Mouse (Mus musculus): ENCODE data around the gene Adamts9. TPM values are rescaled to one million over a fixed set of nuclear protein-coding genes. Genes with fewer than 3 reads are reported as not detected.

The Adamts9 gene
- 9.3 TPM in 2 replicates for polyA plus RNA-seq (2016; fragmentation: Nextera tagmentation; extraction: Ambion mirVana)

GRCm38 (mm10) chr6:92943057-92943781, at the start of gene Adamts9:
Adamts9 (minus strand) TSS chr6:92943492.
- peak within 1 kb of the TSS; percentile 68 for H3K9ac ChIP-seq
- H3K9me3 ChIP-seq = peaks cover 7% of the 10 kb centered on the region; the same call in 1 of the 2 replicates
- H3K27ac ChIP-seq = peak within 1 kb of the TSS; percentile 80
- H3K4me2 ChIP-seq (replicated peaks) = peak within 1 kb of the TSS; percentile 89
- peaks cover 17% of the 10 kb centered on the region; the same call in 1 of the 2 replicates for H3K27me3 ChIP-seq
- H3K4me1 ChIP-seq = peaks cover 7% of the 10 kb centered on the region; the same call in 1 of the 2 replicates
- under 1% methylated on average over 67 of the region's 68 CpGs for WGBS
- peak within 1 kb of the TSS; percentile 55 for H3K4me3 ChIP-seq
- H3K36me3 ChIP-seq = no peaks in the 10 kb centered on the region
- ATAC-seq (ENCODE audit: insufficient number of reproducible peaks, insufficient read depth, low FRiP score, low TSS enrichment) = peak; percentile 73

GRCm38 (mm10) chr6:92991616-92992015, 48.3 kb upstream of the Adamts9 start:
- Histone ChIP-seq H3K4me1 (no peaks in the 10 kb centered on the region), H3K4me3 (no peak overlapping the region), H3K9me3 (no peaks in the 10 kb centered on the region), H3K27ac (no peak overlapping the region), H3K36me3 (no peaks in the 10 kb centered on the region), H3K27me3 (0 out of 2 replicates have a peak, but pooled peaks cover 2% of the 10 kb centered on the region), H3K4me2 (replicated peaks) (no peak overlapping the region), H3K9ac (no peak overlapping the region)
- WGBS = 26% methylated on average over 1 of the region's 1 CpGs
- no peak for ATAC-seq (ENCODE audit: insufficient number of reproducible peaks, insufficient read depth, low FRiP score, low TSS enrichment)

GRCm38 (mm10) chr6:92988620-92988998, 45.3 kb upstream of the Adamts9 start:
- H3K4me1 ChIP-seq = no peaks in the 10 kb centered on the region
- no peak overlapping the region for H3K27ac ChIP-seq
- no peaks in the 10 kb centered on the region for H3K36me3 ChIP-seq
- no peak for ATAC-seq (ENCODE audit: insufficient number of reproducible peaks, insufficient read depth, low FRiP score, low TSS enrichment)
- 0 out of 2 replicates have a peak, but pooled peaks cover 2% of the 10 kb centered on the region for H3K27me3 ChIP-seq
- 91% methylated on average over 10 of the region's 10 CpGs for WGBS
- no peak overlapping the region for H3K4me3 ChIP-seq
- H3K9ac ChIP-seq = no peak overlapping the region
- H3K9me3 ChIP-seq = no peaks in the 10 kb centered on the region
- H3K4me2 ChIP-seq (replicated peaks) = no peak overlapping the region

- no peak overlapping the region for H3K9ac ChIP-seq
- ATAC-seq (ENCODE audit: insufficient number of reproducible peaks, insufficient read depth, low FRiP score, low TSS enrichment) = no peak
- H3K27ac ChIP-seq = no peak overlapping the region
- 0 out of 2 replicates have a peak, but pooled peaks cover 2% of the 10 kb centered on the region for H3K27me3 ChIP-seq
- H3K4me3 ChIP-seq = no peak overlapping the region
- H3K4me1 ChIP-seq = no peaks in the 10 kb centered on the region
- H3K4me2 ChIP-seq (replicated peaks) = no peak overlapping the region
- 71% methylated on average over 14 of the region's 14 CpGs for WGBS
- no peaks in the 10 kb centered on the region for H3K9me3 ChIP-seq
- no peaks in the 10 kb centered on the region for H3K36me3 ChIP-seq
Observed at GRCm38 (mm10) chr6:92987846-92988619, 44.7 kb upstream of the Adamts9 start.

GRCm38 (mm10) chr6:92987366-92987765, 44.1 kb upstream of the Adamts9 start:
- Histone ChIP-seq H3K9ac (no peak overlapping the region), H3K4me2 (replicated peaks) (no peak overlapping the region)
- 83% methylated on average over 9 of the region's 9 CpGs for WGBS

GRCm38 (mm10) chr6:92983421-92983820, 40.1 kb upstream of the Adamts9 start:
- Histone ChIP-seq H3K4me2 (replicated peaks) (no peak overlapping the region), H3K36me3 (no peaks in the 10 kb centered on the region), H3K9ac (no peak overlapping the region), H3K4me1 (no peaks in the 10 kb centered on the region), H3K27ac (no peak overlapping the region), H3K4me3 (no peak overlapping the region), H3K27me3 (no peaks in the 10 kb centered on the region), H3K9me3 (no peaks in the 10 kb centered on the region)
- no peak for ATAC-seq (ENCODE audit: insufficient number of reproducible peaks, insufficient read depth, low FRiP score, low TSS enrichment)
- 80% methylated on average over 7 of the region's 7 CpGs for WGBS

More at GRCm38 (mm10) chr6:92987366-92987765, 44.1 kb upstream of the Adamts9 start:
- H3K9me3 ChIP-seq = no peaks in the 10 kb centered on the region
- no peak overlapping the region for H3K27ac ChIP-seq
- H3K36me3 ChIP-seq = no peaks in the 10 kb centered on the region
- H3K27me3 ChIP-seq = 0 out of 2 replicates have a peak, but pooled peaks cover 2% of the 10 kb centered on the region
- no peak overlapping the region for H3K4me3 ChIP-seq
- no peaks in the 10 kb centered on the region for H3K4me1 ChIP-seq
- no peak for ATAC-seq (ENCODE audit: insufficient number of reproducible peaks, insufficient read depth, low FRiP score, low TSS enrichment)

- Histone ChIP-seq H3K9ac (no peak overlapping the region), H3K27ac (no peak overlapping the region), H3K36me3 (no peaks in the 10 kb centered on the region), H3K4me1 (no peaks in the 10 kb centered on the region), H3K27me3 (no peaks in the 10 kb centered on the region), H3K9me3 (no peaks in the 10 kb centered on the region), H3K4me2 (replicated peaks) (no peak overlapping the region), H3K4me3 (no peak overlapping the region)
- WGBS = 88% methylated on average over 7 of the region's 7 CpGs
- no peak for ATAC-seq (ENCODE audit: insufficient number of reproducible peaks, insufficient read depth, low FRiP score, low TSS enrichment)
Observed at GRCm38 (mm10) chr6:92981451-92982186, 38.3 kb upstream of the Adamts9 start.

GRCm38 (mm10) chr6:92973340-92973739, 30.0 kb upstream of the Adamts9 start:
- no peaks in the 10 kb centered on the region for H3K36me3 ChIP-seq
- no peak overlapping the region for H3K27ac ChIP-seq
- no peak for ATAC-seq (ENCODE audit: insufficient number of reproducible peaks, insufficient read depth, low FRiP score, low TSS enrichment)
- no peak overlapping the region for H3K4me2 ChIP-seq (replicated peaks)
- H3K9me3 ChIP-seq = no peaks in the 10 kb centered on the region
- no peak overlapping the region for H3K4me3 ChIP-seq
- H3K4me1 ChIP-seq = peaks cover 6% of the 10 kb centered on the region
- no peaks in the 10 kb centered on the region for H3K27me3 ChIP-seq
- WGBS = 90% methylated on average over 3 of the region's 3 CpGs
- H3K9ac ChIP-seq = no peak overlapping the region

GRCm38 (mm10) chr6:92968718-92969117, 25.4 kb upstream of the Adamts9 start:
- no peak overlapping the region for H3K4me3 ChIP-seq
- no peak for ATAC-seq (ENCODE audit: insufficient number of reproducible peaks, insufficient read depth, low FRiP score, low TSS enrichment)
- H3K4me2 ChIP-seq (replicated peaks) = no peak overlapping the region
- peak overlapping the region; percentile 68; the same call in 1 of the 2 replicates for H3K27ac ChIP-seq
- H3K36me3 ChIP-seq = no peaks in the 10 kb centered on the region
- H3K4me1 ChIP-seq = peaks cover 6% of the 10 kb centered on the region
- no peak overlapping the region for H3K9ac ChIP-seq
- H3K27me3 ChIP-seq = no peaks in the 10 kb centered on the region
- WGBS = 49% methylated on average over 3 of the region's 3 CpGs
- H3K9me3 ChIP-seq = no peaks in the 10 kb centered on the region

- no peaks in the 10 kb centered on the region for H3K9me3 ChIP-seq
- H3K27ac ChIP-seq = 0 out of 2 replicates have a peak overlapping the region, but pooled peaks have one; percentile 68
- H3K4me1 ChIP-seq = peaks cover 6% of the 10 kb centered on the region
- no peaks in the 10 kb centered on the region for H3K36me3 ChIP-seq
- WGBS = 31% methylated on average over 3 of the region's 3 CpGs
- H3K4me2 ChIP-seq (replicated peaks) = no peak overlapping the region
- no peak overlapping the region for H3K9ac ChIP-seq
- no peaks in the 10 kb centered on the region for H3K27me3 ChIP-seq
- ATAC-seq (ENCODE audit: insufficient number of reproducible peaks, insufficient read depth, low FRiP score, low TSS enrichment) = no peak
- no peak overlapping the region for H3K4me3 ChIP-seq
Observed at GRCm38 (mm10) chr6:92968216-92968615, 24.9 kb upstream of the Adamts9 start.

GRCm38 (mm10) chr6:92962966-92963365, 19.7 kb upstream of the Adamts9 start:
- Histone ChIP-seq H3K4me3 (no peak overlapping the region), H3K9me3 (no peaks in the 10 kb centered on the region), H3K9ac (no peak overlapping the region), H3K4me1 (no peaks in the 10 kb centered on the region), H3K4me2 (replicated peaks) (no peak overlapping the region), H3K36me3 (no peaks in the 10 kb centered on the region), H3K27ac (0 out of 2 replicates have a peak overlapping the region, but pooled peaks have one; percentile 11), H3K27me3 (no peaks in the 10 kb centered on the region)
- ATAC-seq (ENCODE audit: insufficient number of reproducible peaks, insufficient read depth, low FRiP score, low TSS enrichment) = no peak
- 55% methylated on average over 3 of the region's 3 CpGs for WGBS

Measured in embryonic facial prominence, embryonic 12.5 days (tissue).